Mouse (Mus musculus) hindbrain, embryonic 14.5 days (tissue): ENCODE measurements around the gene C1qtnf3. TPM values are rescaled to one million over a fixed set of nuclear protein-coding genes. Genes with fewer than 3 reads are reported as not detected.
"Not testable (repeated sequence)": the region's sequence is repeated elsewhere in the genome, so short reads cannot be mapped to it uniquely, and the experiment has no call there.

ENCODE experiments used
- ATAC-seq: fragments of 200-750 bp; cut with Nextera tagmentation; 2 replicates; pipeline ENCODE4 v1.8.0; 2017; ENCODE audit warnings: moderate number of reproducible peaks, mild to moderate bottlenecking, moderate TSS enrichment, moderate library complexity; ENCODE audit not compliant: low FRiP score
- DNase-seq: peaks from one replicate; pipeline ENCODE4 v3.0.0-alpha.2; 2015; ENCODE audit warnings: low spot score
- H3K27ac ChIP-seq: fragments of 300-500 bp; sonication (generic); 2 replicates; pipeline ENCODE4 v1.5.1; 2014; ENCODE audit warnings: mild to moderate bottlenecking, moderate library complexity
- H3K27me3 ChIP-seq: fragments of 300-500 bp; sonication (generic); 2 replicates; pipeline ENCODE4 v1.6.1; 2014; ENCODE audit warnings: mild to moderate bottlenecking, low read length, mixed read lengths; ENCODE audit not compliant: control insufficient read depth, insufficient read depth
- H3K36me3 ChIP-seq: fragments of 300-500 bp; sonication (generic); replicated peaks from 2 replicates; pipeline ENCODE4 v1.6.1; 2014; ENCODE audit not compliant: control insufficient read depth, insufficient read depth
- H3K4me1 ChIP-seq: fragments of 300-500 bp; sonication (generic); replicated peaks from 2 replicates; pipeline ENCODE4 v1.6.1; 2014; ENCODE audit warnings: antibody characterized with exemption, low read length, mixed read lengths; ENCODE audit not compliant: control insufficient read depth, insufficient read depth
- H3K4me2 ChIP-seq: fragments of 300-500 bp; sonication (generic); replicated peaks from 2 replicates; pipeline ENCODE4 v1.6.1; 2014; ENCODE audit warnings: mild to moderate bottlenecking, moderate library complexity
- H3K4me3 ChIP-seq: fragments of 300-500 bp; sonication (generic); replicated peaks from 2 replicates; pipeline ENCODE4 v1.5.1; 2014; ENCODE audit warnings: mild to moderate bottlenecking, low read length
- H3K9ac ChIP-seq: fragments of 300-500 bp; sonication (generic); 2 replicates; pipeline ENCODE4 v1.6.1; 2014
- H3K9me3 ChIP-seq: fragments of 300-500 bp; sonication (generic); 2 replicates; pipeline ENCODE4 v1.6.1; 2016; ENCODE audit warnings: low read length; ENCODE audit not compliant: control insufficient read depth
- WGBS: fragments of 180-500 bp; shearing (Covaris S2); extraction: QIAGEN DNeasy Blood & Tissue Kit; methylation state at CpG from one replicate; pipeline ENCODE4 v1.1.7; 2014; 5-methylcytosine and 5-hydroxymethylcytosine counted together
- polyA plus RNA-seq: library from polyadenylated mRNA; unstranded; fragments of >200 nt; fragmentation: Nextera tagmentation; extraction: Ambion mirVana; gene quantifications from 2 replicates; pipeline ENCODE4 v1.2.1, GENCODE M21; 2014

C1qtnf3 gene
- polyA plus RNA-seq, 1 experiment from 2014 or later, result 5.5 TPM

GRCm38 (mm10) chr15:10981377-10982063 is 29.4 kb downstream of the C1qtnf3 start, which contains the start of gene Amacr:
TSS of gene Amacr (plus strand) at chr15:10981756.
- under 1% methylated on average over 52 of the region's 52 CpGs for WGBS
- Histone ChIP-seq H3K36me3 (no peaks in the 10 kb centered on the region), H3K9me3 (no peaks in the 10 kb centered on the region), H3K4me3 (peak within 1 kb of the TSS; percentile 55), H3K9ac (peak within 1 kb of the TSS; percentile 73), H3K4me2 (peak within 1 kb of the TSS; percentile 64), H3K27me3 (no peaks in the 10 kb centered on the region), H3K27ac (peak within 1 kb of the TSS; percentile 85), H3K4me1 (no peaks in the 10 kb centered on the region)
- ATAC-seq, result peak; percentile 100
- DNase-seq, result peak; percentile 90

- no peaks in the 10 kb centered on the region for H3K4me1 ChIP-seq
- WGBS, result 7% methylated on average over 6 of the region's 6 CpGs
- H3K4me3 ChIP-seq, result peak overlapping the region; percentile 55
- peak overlapping the region; percentile 64 for H3K4me2 ChIP-seq
- peak overlapping the region; percentile 73 for H3K9ac ChIP-seq
- H3K36me3 ChIP-seq, result no peaks in the 10 kb centered on the region
- ATAC-seq (peak; percentile 35; the same call in 1 of the 2 replicates), DNase-seq (no peak)
- H3K27me3 ChIP-seq, result no peaks in the 10 kb centered on the region
- H3K9me3 ChIP-seq, result no peaks in the 10 kb centered on the region
- H3K27ac ChIP-seq, result peak overlapping the region; percentile 85
Measured at GRCm38 (mm10) chr15:10982064-10982435, 29.9 kb downstream of the C1qtnf3 start.

GRCm38 (mm10) chr15:10985756-10986155 is 33.6 kb downstream of the C1qtnf3 start:
- no peaks in the 10 kb centered on the region for H3K27me3 ChIP-seq
- DNase-seq, result no peak
- no peak overlapping the region for H3K9ac ChIP-seq
- H3K4me2 ChIP-seq, result no peak overlapping the region
- no peak for ATAC-seq
- no peak overlapping the region for H3K4me3 ChIP-seq
- H3K4me1 ChIP-seq, result no peaks in the 10 kb centered on the region
- H3K27ac ChIP-seq, result no peak overlapping the region
- H3K36me3 ChIP-seq, result peaks cover 10% of the 10 kb centered on the region; the same call in 1 of the 2 replicates
- H3K9me3 ChIP-seq, result no peaks in the 10 kb centered on the region
- WGBS, result 84% methylated on average over 6 of the region's 6 CpGs

GRCm38 (mm10) chr15:10986477-10986876 is 34.3 kb downstream of the C1qtnf3 start:
- H3K4me3 ChIP-seq, ATAC-seq, H3K27me3 ChIP-seq, H3K4me2 ChIP-seq, H3K4me1 ChIP-seq, H3K9ac ChIP-seq, H3K9me3 ChIP-seq, H3K27ac ChIP-seq, DNase-seq: not testable (repeated sequence)
- 87% methylated on average over 2 of the region's 2 CpGs for WGBS
- peaks cover 10% of the 10 kb centered on the region; the same call in 1 of the 2 replicates for H3K36me3 ChIP-seq

GRCm38 (mm10) chr15:10990411-10990810 is 38.3 kb downstream of the C1qtnf3 start:
- H3K36me3 ChIP-seq, result peaks cover 18% of the 10 kb centered on the region; the same call in 1 of the 2 replicates
- no peaks in the 10 kb centered on the region for H3K27me3 ChIP-seq
- DNase-seq (no peak), ATAC-seq (no peak)
- no peak overlapping the region for H3K9ac ChIP-seq
- no peak overlapping the region for H3K4me3 ChIP-seq
- H3K27ac ChIP-seq, result no peak overlapping the region
- no peaks in the 10 kb centered on the region for H3K4me1 ChIP-seq
- no peak overlapping the region for H3K4me2 ChIP-seq
- WGBS, result 79% methylated on average over 2 of the region's 2 CpGs
- H3K9me3 ChIP-seq, result no peaks in the 10 kb centered on the region

GRCm38 (mm10) chr15:10991566-10991965 is 39.4 kb downstream of the C1qtnf3 start:
- no peaks in the 10 kb centered on the region for H3K27me3 ChIP-seq
- WGBS, result 97% methylated on average over 1 of the region's 1 CpGs
- H3K4me2 ChIP-seq, result no peak overlapping the region
- H3K4me1 ChIP-seq, result no peaks in the 10 kb centered on the region
- no peak overlapping the region for H3K4me3 ChIP-seq
- H3K9ac ChIP-seq, result no peak overlapping the region
- no peak overlapping the region for H3K27ac ChIP-seq
- ATAC-seq (no peak), DNase-seq (no peak)
- no peaks in the 10 kb centered on the region for H3K9me3 ChIP-seq
- peaks cover 18% of the 10 kb centered on the region; the same call in 1 of the 2 replicates for H3K36me3 ChIP-seq

GRCm38 (mm10) chr15:10999832-11000231 is 47.7 kb downstream of the C1qtnf3 start:
- WGBS, result 47% methylated on average over 5 of the region's 5 CpGs
- H3K36me3 ChIP-seq, result 0 out of 2 replicates have a peak, but pooled peaks cover 4% of the 10 kb centered on the region
- ATAC-seq, result peak; percentile 46; the same call in 1 of the 2 replicates
- no peak overlapping the region for H3K4me2 ChIP-seq
- H3K27ac ChIP-seq, result no peak overlapping the region
- H3K9ac ChIP-seq, result no peak overlapping the region
- no peak overlapping the region for H3K4me3 ChIP-seq
- H3K4me1 ChIP-seq, result no peaks in the 10 kb centered on the region
- no peaks in the 10 kb centered on the region for H3K9me3 ChIP-seq
- no peak for DNase-seq
- no peaks in the 10 kb centered on the region for H3K27me3 ChIP-seq

GRCm38 (mm10) chr15:11000421-11000820 is 48.3 kb downstream of the C1qtnf3 start, which contains the start of gene Slc45a2:
TSS of gene Slc45a2 (plus strand) at chr15:11000721.
- Histone ChIP-seq H3K27ac (no peak within 1 kb of the TSS), H3K36me3 (no peaks in the 10 kb centered on the region), H3K9me3 (no peaks in the 10 kb centered on the region), H3K27me3 (no peaks in the 10 kb centered on the region), H3K4me1 (no peaks in the 10 kb centered on the region), H3K9ac (no peak within 1 kb of the TSS), H3K4me2 (no peak within 1 kb of the TSS), H3K4me3 (no peak within 1 kb of the TSS)
- 59% methylated on average over 7 of the region's 7 CpGs for WGBS
- ATAC-seq (no peak), DNase-seq (no peak)

- H3K9me3 ChIP-seq, result no peaks in the 10 kb centered on the region
- no peak overlapping the region for H3K9ac ChIP-seq
- H3K4me2 ChIP-seq, result no peak overlapping the region
- H3K4me1 ChIP-seq, result no peaks in the 10 kb centered on the region
- H3K27ac ChIP-seq, result no peak overlapping the region
- H3K27me3 ChIP-seq, result no peaks in the 10 kb centered on the region
- no peaks in the 10 kb centered on the region for H3K36me3 ChIP-seq
- DNase-seq (no peak), ATAC-seq (no peak)
- 89% methylated on average over 4 of the region's 4 CpGs for WGBS
- H3K4me3 ChIP-seq, result no peak overlapping the region
Measured at GRCm38 (mm10) chr15:11003791-11004190, 51.7 kb downstream of the C1qtnf3 start.
